10 mouse cellular contexts compared by ENCODE assay signal in the genomic region with DNA sequence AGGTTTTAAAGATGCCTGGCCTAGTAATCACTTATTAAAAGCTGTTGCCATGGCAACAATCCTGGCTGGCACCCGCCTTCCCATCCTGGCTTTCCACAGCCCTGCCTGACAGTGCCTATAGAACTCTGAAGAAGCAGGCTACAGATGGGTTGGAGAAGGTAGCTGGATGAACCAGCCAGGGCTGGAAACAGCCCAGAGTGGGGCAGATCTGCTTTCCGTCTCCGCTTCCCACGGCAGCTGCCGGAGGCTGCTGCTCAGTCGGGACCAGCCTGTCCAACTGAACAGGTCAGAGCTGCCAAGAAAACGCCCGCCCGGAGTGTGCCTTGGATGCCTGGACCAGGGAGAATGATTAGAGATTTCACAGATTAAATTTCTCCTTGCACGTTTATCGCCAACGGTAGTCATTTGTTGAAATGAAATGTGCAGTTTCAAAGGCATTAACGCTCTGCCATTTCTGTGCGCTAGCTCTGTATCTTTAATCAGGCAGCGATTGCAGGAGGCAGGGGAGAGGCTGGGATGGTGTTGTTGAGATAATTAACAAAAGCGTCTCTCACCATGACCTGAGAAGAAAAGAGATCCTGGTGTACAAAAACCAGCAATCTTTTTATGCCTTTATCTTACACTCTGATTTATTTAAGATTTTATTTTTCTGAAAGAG. TPM values are rescaled to one million over a fixed set of nuclear protein-coding genes. Genes with fewer than 3 reads are reported as not detected.
DNase-seq lines count a peak whose midpoint lies in the region; ATAC-seq and TF ChIP-seq lines count a peak whose summit lies in the region.
"Had no signal": no experiment of that assay in that cellular context is flagged by ENCODE, and none has a peak within 500 bp of the region (broad histone marks: within the 10 kb centered on the region; RNA-seq: fewer than 3 reads in every experiment).

No protein-coding gene starts in this region.

- WGBS in midbrain, embryonic 16.5 days = 30% methylated on average over 16 of the region's 16 CpGs
- 86% methylated on average over 16 of the region's 16 CpGs for WGBS in heart, adult 2 months

- H3K27ac ChIP-seq in midbrain, embryonic 16.5 days (ENCODE audit: low read length) = peak overlapping the region; percentile 82
- H3K27ac ChIP-seq in heart, adult 2 months = no peak overlapping the region
- H3K27ac ChIP-seq: heart, embryonic 15.5 days; liver, embryonic 13.5 days had no signal

- no peak overlapping the region for H3K4me2 ChIP-seq in midbrain, embryonic 16.5 days (ENCODE audit: low read length)
- H3K4me2 ChIP-seq: heart, embryonic 15.5 days; liver, embryonic 13.5 days had no signal

- H3K4me1 ChIP-seq in midbrain, embryonic 16.5 days (ENCODE audit: control insufficient read depth, insufficient read depth, low read length) = peaks cover 17% of the 10 kb centered on the region
- H3K4me1 ChIP-seq in heart, adult 2 months (ENCODE audit: control insufficient read depth, insufficient read depth, low read length) = no peaks in the 10 kb centered on the region
- H3K4me1 ChIP-seq: heart, embryonic 15.5 days; liver, embryonic 13.5 days had no signal

- H3K9ac ChIP-seq in midbrain, embryonic 16.5 days (ENCODE audit: low read depth, low read length) = peak overlapping the region; percentile 5; the same call in 1 of the 2 replicates
- H3K9ac ChIP-seq in heart, adult 2 months (ENCODE audit: low read depth, low read length) = no peak overlapping the region
- H3K9ac ChIP-seq: heart, embryonic 15.5 days; liver, embryonic 13.5 days had no signal

- TF ChIP-seq EP300 in heart, adult 2 months (IDR thresholded peaks at IDR 0.05; ENCODE audit: insufficient read depth, low read depth, low read length) = no peak

- H3K9me3 ChIP-seq in midbrain, embryonic 16.5 days (replicated peaks; ENCODE audit: control insufficient read depth, low read length, poor library complexity, severe bottlenecking) = no peaks in the 10 kb centered on the region
- H3K9me3 ChIP-seq: heart, embryonic 15.5 days; liver, embryonic 13.5 days had no signal

- no peaks in the 10 kb centered on the region for H3K79me2 ChIP-seq in heart, adult 2 months (replicated peaks; ENCODE audit: control insufficient read depth, insufficient read depth, low read length)

- intact Hi-C loops in heart, adult 2 months (cut with DNase I) = loop anchor here (10.0 kb wide), 1 partner anchor 303 kb away; no protein-coding TSS in a partner anchor

- DNase-seq in brain, adult 2 months (ENCODE audit: low read depth, low spot score) = peak; percentile 91
- peak; percentile 89 to 92 for DNase-seq in cerebellum, postnatal 14 days
- DNase-seq in layer of hippocampus, adult 18-20 months (ENCODE audit: low spot score in 2 of 2) = peak; percentile 76 to 83
- DNase-seq in adipocyte (ENCODE audit: low spot score) = no peak
- DNase-seq in heart, adult 2 months = no peak
- no peak for DNase-seq in embryo, embryonic 11 days
- DNase-seq in thymus, postnatal 36 days = no peak
- DNase-seq: liver, embryonic 13.5 days had no signal

- H3K36me3 ChIP-seq in midbrain, embryonic 16.5 days (ENCODE audit: control insufficient read depth, insufficient read depth, low read length) = peaks cover 24% of the 10 kb centered on the region
- no peaks in the 10 kb centered on the region for H3K36me3 ChIP-seq in heart, adult 2 months (ENCODE audit: control insufficient read depth, insufficient read depth, low read length)

- no peaks in the 10 kb centered on the region for H3K27me3 ChIP-seq in midbrain, embryonic 16.5 days (ENCODE audit: control insufficient read depth, insufficient read depth, low read depth, low read length)
- H3K27me3 ChIP-seq in heart, adult 2 months (ENCODE audit: control insufficient read depth, insufficient read depth, low read length) = no peaks in the 10 kb centered on the region
- H3K27me3 ChIP-seq: heart, embryonic 15.5 days; liver, embryonic 13.5 days had no signal

- no peak overlapping the region for H3K4me3 ChIP-seq in midbrain, embryonic 16.5 days (ENCODE audit: low read depth, low read length)
- no peak overlapping the region for H3K4me3 ChIP-seq in heart, adult 2 months
- H3K4me3 ChIP-seq: heart, embryonic 15.5 days; liver, embryonic 13.5 days had no signal

- peak; percentile 66 for ATAC-seq in midbrain, embryonic 16.5 days

- no peak for TF ChIP-seq POLR2A in heart, adult 2 months (IDR thresholded peaks at IDR 0.05; ENCODE audit: insufficient read depth, low read depth, low read length)

- no peak for TF ChIP-seq CTCF in heart, adult 2 months (IDR thresholded peaks at IDR 0.05)

RNA-seq across cellular contexts. Expression of gene Tnrc18, which starts 56.0 kb away (rescaled TPM):
- 100 to 1,000 TPM; 135 to 137 TPM for total RNA-seq in layer of hippocampus, adult 18-20 months (2021)
- 23.3 and 27.7 TPM in 2 replicates for polyA plus RNA-seq in midbrain, embryonic 16.5 days (2015; fragmentation: Nextera tagmentation; extraction: Ambion mirVana)
- total RNA-seq in heart, adult 2 months (2021) = 10 to 100 TPM; 49.7 to 60.3 TPM
- 15.1 and 18.5 TPM in 2 replicates for polyA plus RNA-seq in heart, adult 2 months (2012; rRNA removed)

Comparison
In these comparisons a context has a peak if more than half of its experiments do, and no peak if none do; other contexts are left out.
1. DNase-seq: peak in brain, adult 2 months (single experiment), cerebellum, postnatal 14 days (2 of 2) and layer of hippocampus, adult 18-20 months (2 of 2); none in adipocyte (single experiment), heart, adult 2 months (0 of 2), embryo, embryonic 11 days (single experiment) and thymus, postnatal 36 days (0 of 2).